Mouse (Mus musculus): Measurements from ENCODE around the gene Cd2bp2.
A peak's percentile ranks its signal among the peaks of the same experiment; 100 is the strongest.

Cd2bp2 gene

GRCm38 (mm10) chr7:127195544-127196295 is at the start of gene Cd2bp2:
Gene Cd2bp2, minus strand, starts transcription at chr7:127196050.
- peak; percentile 95 for DNase-seq

- DNase-seq: no peak
These were observed 49.0 kb upstream of the Cd2bp2 start for GRCm38 (mm10) chr7:127244658-127245510.

GRCm38 (mm10) chr7:127243870-127244657 is 48.2 kb upstream of the Cd2bp2 start, which contains the start of gene Zfp771:
Gene Zfp771, plus strand, starts transcription at chr7:127244274.
- peak; percentile 95 for DNase-seq

DNA sequence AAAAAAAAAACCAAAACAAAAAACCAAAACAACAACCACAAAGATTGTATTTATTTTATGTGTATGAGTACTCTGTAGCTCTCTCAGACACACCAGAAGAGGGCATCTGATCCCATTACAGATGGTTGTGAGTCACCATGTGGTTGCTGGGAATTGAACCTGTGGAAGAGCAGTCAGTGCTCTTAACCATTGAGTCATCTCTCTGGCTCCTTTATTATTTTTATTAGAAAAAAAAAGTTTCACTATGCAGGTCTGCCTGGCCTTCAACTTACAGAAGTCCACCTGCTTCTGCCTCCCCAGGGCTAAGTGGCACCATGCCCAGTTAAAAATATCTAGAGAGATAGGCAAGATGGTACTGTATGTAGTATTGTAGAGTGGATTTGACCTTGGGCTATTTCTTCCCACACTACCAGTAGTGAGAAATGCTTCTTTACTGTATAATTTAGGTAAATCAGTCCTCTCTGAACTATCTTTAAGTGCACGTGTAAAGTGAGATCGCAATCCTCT is 47.6 kb upstream of the Cd2bp2 start:
- DNase-seq: no peak

GRCm38 (mm10) chr7:127234777-127235176 is 38.9 kb upstream of the Cd2bp2 start:
- no peak for DNase-seq

DNA sequence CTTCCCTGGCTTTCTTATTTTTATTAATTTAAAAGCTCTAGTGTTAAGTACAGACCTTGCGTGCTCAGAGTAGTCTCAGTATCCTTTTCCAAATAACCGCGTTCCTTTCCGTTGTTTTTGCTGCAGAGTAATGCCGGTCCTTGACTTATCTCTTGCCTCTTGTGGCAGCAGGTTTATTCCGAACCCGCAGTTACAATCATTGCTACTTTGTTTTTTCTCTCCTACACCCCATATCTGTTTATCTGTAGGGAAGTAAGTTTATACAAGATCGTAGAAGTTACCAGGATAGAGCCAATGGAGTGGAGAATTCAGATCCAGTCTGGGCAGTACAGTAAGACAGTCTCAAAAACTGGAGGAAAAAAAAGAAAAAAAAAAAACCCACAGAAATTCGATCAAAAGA is 37.9 kb upstream of the Cd2bp2 start:
- DNase-seq: no peak

DNA sequence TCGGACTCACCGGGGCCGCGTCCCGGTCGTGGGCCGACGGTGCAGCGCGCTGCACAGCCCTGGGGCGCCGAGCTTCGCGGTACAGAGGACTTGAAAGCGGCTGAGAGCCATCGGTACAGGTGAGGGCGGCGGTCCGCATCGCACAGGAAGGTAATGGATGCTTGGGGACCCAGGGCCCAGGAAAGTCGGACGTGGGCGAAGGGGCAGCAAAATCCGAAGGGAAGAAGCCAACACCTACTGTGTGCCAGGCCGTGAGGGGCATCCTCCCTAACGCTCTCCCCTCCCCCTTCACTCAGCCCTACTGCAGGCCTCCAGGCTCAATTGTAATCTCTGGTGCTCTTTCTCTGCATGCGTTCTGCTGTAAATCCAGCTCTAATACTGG is 37.5 kb upstream of the Cd2bp2 start:
- no peak for DNase-seq

GRCm38 (mm10) chr7:127232622-127233367 is 36.9 kb upstream of the Cd2bp2 start, which contains the start of the genes Zfp553 and Sept1:
Gene Zfp553, plus strand, starts transcription at chr7:127233061.
Gene Sept1, minus strand, starts transcription at chr7:127233130.
- DNase-seq: peak; percentile 89

GRCm38 (mm10) chr7:127231826-127232621 is 36.2 kb upstream of the Cd2bp2 start:
- no peak for DNase-seq

DNA sequence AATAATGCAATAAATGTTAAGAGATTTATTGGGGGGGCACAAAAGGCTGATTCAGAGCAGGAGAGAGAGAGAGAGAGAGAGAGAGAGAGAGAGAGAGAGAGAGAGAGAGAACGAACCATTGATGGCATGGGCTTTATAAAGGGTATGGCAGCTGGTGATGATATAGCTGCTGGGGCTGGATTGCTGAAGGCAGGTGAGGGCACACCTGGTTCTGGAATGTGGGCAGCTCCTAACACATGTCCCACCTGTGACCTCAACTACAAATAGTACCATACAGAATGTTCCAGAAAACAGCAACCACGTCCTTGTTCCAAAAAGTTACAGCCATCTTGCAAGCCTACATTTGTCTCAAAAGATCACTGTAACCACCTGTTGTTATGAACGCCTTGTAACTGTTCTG is 35.5 kb upstream of the Cd2bp2 start:
- DNase-seq: peak; percentile 28

- DNase-seq: peak; percentile 93
These were observed 32.9 kb upstream of the Cd2bp2 start for GRCm38 (mm10) chr7:127228615-127229303.

DNA sequence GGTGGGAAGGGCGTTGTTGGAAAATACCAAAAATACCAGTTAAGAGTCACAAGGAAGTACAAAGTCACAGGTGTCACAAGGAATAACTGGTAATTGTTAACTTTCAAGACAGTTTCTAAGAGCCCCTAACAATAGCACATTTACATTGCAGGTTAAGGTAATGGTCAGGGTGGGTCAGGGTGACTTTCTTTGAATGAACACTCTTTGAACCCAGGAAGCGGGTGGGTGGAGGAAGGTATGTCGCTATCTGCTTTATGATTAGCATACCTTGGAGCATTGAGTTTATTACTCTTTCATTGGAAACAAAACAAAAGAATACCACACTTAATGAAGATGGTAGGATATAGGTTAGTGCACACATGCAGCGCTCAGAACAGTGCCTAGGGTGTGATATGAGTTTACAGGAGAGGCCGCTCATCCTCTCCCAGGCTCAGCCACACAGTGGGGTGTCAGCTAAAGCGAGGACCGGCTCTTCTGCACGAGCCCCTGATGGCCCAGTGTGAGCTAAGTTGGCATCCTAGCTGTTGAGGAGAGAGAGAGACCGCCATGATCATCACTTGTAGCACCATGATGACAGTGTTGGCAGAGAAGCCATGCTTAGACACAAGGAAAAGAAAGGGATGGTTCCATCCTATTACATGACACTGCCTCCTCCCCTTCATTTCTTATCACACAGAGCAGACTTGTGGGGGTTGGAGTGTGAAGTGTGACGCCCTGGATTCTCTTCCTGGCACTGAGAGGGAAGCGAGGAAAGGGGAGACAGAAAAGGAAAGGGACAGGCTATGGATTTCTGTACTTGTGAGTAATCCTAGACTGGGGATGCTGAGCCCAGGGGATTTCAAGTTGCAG is 29.5 kb upstream of the Cd2bp2 start:
- no peak for DNase-seq

DNA sequence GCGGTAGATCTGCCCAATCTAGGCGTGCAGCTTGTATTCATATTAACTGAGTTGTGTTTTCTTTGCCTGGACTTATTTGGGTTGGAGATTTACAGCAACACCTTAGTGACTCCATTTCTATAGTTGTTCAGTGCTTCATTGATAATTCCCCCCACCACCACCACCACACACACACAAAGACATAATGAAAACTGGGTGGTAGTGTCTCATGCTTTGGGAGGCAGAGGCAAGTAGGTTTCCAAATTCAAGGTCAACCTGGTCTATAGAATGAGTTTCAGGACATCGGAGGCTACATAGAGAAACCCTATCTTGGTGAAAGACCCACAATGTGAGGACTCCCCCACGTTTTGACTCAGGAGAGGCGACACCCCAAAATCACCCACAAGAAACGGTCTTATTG is 28.8 kb upstream of the Cd2bp2 start:
- no peak for DNase-seq

DNA sequence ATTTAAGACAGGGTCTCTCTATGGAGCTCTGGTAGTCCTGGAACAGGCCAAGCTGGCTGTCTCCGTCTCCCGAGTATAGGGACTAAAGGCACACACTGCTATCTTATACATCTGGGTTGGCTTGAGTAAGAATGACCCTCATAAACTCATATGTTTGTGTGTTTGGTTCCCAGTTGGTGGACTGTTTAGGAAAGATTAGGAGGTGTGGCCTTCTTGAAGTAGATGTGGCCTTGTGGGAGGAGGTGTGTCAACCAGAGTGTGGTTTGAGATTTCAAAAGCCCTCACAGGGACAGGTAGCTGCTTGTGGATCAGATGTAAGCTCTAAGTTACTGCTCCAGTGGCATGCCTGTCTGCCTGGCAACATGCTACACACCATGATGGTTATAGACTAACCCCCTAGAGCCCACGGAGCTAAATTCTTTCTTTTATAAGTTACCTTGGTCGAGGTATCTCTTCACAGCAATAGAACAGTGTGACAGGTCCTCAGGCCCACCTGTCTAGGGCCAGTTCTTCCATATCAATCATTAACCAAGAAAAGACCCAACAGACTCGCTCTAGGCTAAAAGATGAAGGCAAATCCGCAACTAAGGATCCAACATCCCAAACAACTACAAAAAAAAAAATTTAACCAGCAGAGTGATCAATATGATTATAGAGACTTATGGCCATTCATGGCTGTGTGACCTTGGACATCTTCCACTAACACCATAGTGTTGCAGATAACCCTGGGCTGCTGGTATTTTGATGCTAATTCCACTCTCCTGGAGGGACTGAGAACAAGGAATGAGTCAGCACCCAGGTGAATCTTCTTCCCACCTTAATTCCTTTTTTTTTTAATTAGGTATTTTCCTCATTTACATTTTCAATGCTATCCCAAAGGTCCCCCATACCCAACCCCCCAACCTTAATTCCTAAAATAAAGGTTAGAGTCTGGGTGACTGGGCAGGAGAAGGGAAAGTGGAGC is 27.9 kb upstream of the Cd2bp2 start:
- no peak for DNase-seq

DNA sequence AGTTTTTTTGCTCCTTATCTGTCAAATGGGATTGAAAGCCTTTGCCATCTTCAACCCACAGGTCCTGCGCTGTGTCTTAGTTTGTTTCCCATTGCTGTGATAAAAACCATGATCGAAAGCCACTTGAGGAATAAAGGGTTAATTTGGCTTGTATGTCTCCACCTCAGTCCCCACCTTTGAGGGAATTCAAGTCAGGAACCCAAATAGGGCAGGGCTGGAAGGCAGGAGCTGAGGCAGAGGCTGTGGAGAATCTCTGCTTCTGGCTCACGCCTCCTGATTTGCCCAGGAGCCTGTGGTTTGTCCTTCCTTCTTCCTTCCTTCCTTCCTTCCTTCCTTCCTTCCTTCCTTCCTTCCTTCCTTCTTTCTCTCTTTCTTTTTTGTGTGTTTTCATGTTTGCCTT is 27.3 kb upstream of the Cd2bp2 start:
- DNase-seq: no peak

- DNase-seq: peak; percentile 56
These were observed 24.6 kb upstream of the Cd2bp2 start for GRCm38 (mm10) chr7:127220440-127220839.

GRCm38 (mm10) chr7:127218670-127219069 is 22.8 kb upstream of the Cd2bp2 start:
- no peak for DNase-seq

DNA sequence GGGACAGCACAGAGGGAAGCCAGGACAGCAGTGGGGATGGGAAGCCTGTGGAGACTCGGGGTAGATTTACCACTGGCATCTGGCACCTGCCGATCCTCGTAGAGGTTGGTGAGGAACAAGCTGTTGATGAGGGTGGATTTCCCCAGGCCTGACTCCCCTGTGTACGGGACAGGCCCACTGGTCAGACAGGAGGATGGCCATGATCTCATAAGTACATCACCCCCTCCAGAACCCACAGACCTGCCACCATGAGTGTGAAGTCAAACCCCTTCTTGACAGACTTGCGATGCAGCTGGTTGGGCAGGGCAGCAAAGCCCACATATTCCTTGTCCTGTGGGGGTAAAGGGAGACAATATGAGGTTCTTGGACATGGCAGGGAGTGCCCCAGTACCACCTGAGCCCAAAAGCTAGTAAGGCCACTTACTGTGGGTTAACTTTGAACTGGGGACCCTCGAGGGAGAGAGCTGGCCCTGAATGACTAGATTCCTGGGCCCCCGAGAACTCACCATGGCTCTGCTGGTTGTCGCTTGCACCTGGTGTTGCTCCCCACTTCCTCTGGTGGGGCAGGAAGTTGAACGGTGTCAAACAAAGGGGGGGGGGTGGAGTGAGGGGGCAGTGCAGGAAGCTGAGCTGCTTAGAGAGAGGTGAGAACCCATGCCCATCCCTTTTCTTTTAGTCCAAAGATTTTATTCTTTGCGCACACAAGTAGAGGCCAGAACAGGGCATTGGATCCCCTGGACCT is 22.2 kb upstream of the Cd2bp2 start:
- peak; percentile 88 for DNase-seq

Measured in thymus, postnatal 14 days (tissue).